Mouse (Mus musculus): ENCODE results near the gene Gm10334. TPM values are rescaled to one million over a fixed set of nuclear protein-coding genes. Genes with fewer than 3 reads are reported as not detected.
"Not testable (repeated sequence)": the region's sequence is repeated elsewhere in the genome, so short reads cannot be mapped to it uniquely, and the experiment has no call there.

Gm10334 gene
- not detected in 2 replicates for polyA plus RNA-seq (2015; fragmentation: Nextera tagmentation; extraction: Ambion mirVana)

DNA sequence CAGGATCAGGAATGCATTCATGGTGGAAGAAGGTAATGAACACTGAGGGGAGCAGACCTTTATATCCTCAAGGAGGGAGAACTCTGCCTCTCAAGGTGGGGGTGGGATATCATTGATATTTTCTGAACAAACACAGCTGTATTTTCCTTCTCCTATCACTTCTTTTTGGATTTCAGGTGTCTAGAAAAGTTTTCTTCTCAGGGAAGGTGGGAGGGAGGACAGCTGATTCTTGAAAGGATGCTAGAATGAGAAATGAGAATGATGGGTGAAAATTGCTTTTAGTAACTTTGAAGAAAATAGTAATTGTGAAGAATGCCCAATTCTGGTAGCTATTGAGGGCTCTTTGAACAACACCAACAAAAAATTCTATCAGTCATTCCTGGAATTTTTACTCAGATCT lies at the start of gene Gm10334:
Gene Gm10334 (minus strand): TSS at position 101 of the 400 bp plus-strand sequence.
- not testable (repeated sequence) for ATAC-seq (replicated peaks; ENCODE audit: insufficient number of reproducible peaks, insufficient read depth, low FRiP score, low read depth); H3K36me3 ChIP-seq; H3K9ac ChIP-seq; H3K27me3 ChIP-seq; H3K4me2 ChIP-seq; H3K4me1 ChIP-seq (replicated peaks); H3K9me3 ChIP-seq (replicated peaks); H3K27ac ChIP-seq; H3K4me3 ChIP-seq

DNA sequence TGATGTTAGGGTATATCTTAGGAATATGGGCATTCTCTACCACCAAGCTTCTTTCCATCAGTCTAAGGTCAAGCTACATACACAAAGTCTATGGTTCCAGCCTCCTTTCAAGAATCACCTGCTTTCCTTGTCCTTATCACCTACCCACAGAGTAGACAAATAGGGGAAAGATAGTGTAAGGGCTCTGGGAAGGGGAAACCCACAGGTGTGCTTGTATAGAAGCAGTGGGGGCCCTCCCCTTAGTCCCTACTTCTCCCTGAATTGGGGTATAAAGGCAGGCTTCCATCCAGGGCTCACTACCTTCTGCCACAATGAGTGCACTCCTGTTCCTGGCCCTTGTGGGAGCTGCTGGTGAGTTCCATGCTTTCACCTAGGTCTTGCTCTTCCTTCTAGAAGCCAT lies 12.7 kb upstream of the Gm10334 start, which contains the start of gene Prss1:
Gene Prss1 (plus strand): TSS at position 301 of the 400 bp plus-strand sequence.
- ATAC-seq (replicated peaks; ENCODE audit: insufficient number of reproducible peaks, insufficient read depth, low FRiP score, low read depth); H3K4me3 ChIP-seq; H3K27me3 ChIP-seq; H3K4me2 ChIP-seq; H3K9ac ChIP-seq; H3K4me1 ChIP-seq (replicated peaks); H3K27ac ChIP-seq; H3K9me3 ChIP-seq (replicated peaks); H3K36me3 ChIP-seq: not testable (repeated sequence)

DNA sequence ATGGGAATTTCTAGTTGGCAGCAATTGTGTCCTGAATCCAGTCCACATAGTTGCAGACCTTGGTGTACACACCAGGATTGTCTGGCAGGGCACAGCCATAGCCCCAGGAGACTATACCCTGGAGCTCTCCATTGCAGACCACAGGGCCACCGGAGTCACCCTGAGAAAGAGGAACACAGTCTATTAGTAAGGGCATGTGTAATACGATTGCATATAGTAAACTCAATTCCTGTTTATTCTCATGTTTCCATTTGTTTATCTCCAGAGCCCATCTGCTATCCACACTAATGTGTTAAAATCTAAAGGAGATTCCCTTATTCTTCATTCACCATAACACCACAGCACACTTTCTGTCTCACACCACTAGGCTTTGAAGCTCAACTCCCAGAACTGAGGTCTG lies 3.7 kb downstream of the Gm10334 start:
- H3K4me3 ChIP-seq; H3K4me2 ChIP-seq; H3K27me3 ChIP-seq; H3K27ac ChIP-seq; H3K9me3 ChIP-seq (replicated peaks); H3K4me1 ChIP-seq (replicated peaks); ATAC-seq (replicated peaks; ENCODE audit: insufficient number of reproducible peaks, insufficient read depth, low FRiP score, low read depth); H3K36me3 ChIP-seq; H3K9ac ChIP-seq: not testable (repeated sequence)
- 55% methylated on average over 2 of the region's 2 CpGs for WGBS

Other genes starting within 250 kb of the Gm10334 start
- not detected in 2 replicates for gene Try4, start 143.9 kb downstream of the Gm10334 start, polyA plus RNA-seq (2015; fragmentation: Nextera tagmentation; extraction: Ambion mirVana)
- not detected in 2 replicates for gene Try5, start 129.3 kb downstream of the Gm10334 start, polyA plus RNA-seq (2015; fragmentation: Nextera tagmentation; extraction: Ambion mirVana)
- 0.34 TPM in 1 of 2 replicates, not detected in the other for gene Try10, start 92.0 kb downstream of the Gm10334 start, polyA plus RNA-seq (2015; fragmentation: Nextera tagmentation; extraction: Ambion mirVana)
- not detected in 2 replicates for gene Prss3, start 68.5 kb downstream of the Gm10334 start, polyA plus RNA-seq (2015; fragmentation: Nextera tagmentation; extraction: Ambion mirVana)
- gene Gm5771, start 53.8 kb downstream of the Gm10334 start, polyA plus RNA-seq (2015; fragmentation: Nextera tagmentation; extraction: Ambion mirVana): not detected in 2 replicates
- gene Prss1, start 12.8 kb upstream of the Gm10334 start, polyA plus RNA-seq (2015; fragmentation: Nextera tagmentation; extraction: Ambion mirVana): not detected in 2 replicates
- not detected in 2 replicates for gene Prss2, start 75.6 kb upstream of the Gm10334 start, polyA plus RNA-seq (2015; fragmentation: Nextera tagmentation; extraction: Ambion mirVana)
- gene Ephb6, start 159.3 kb upstream of the Gm10334 start, polyA plus RNA-seq (2015; fragmentation: Nextera tagmentation; extraction: Ambion mirVana): 5.2 and 8.5 TPM in 2 replicates
- gene Trpv6, start 190.3 kb upstream of the Gm10334 start, polyA plus RNA-seq (2015; fragmentation: Nextera tagmentation; extraction: Ambion mirVana): 0.11 TPM in 1 of 2 replicates, not detected in the other
- not detected in 2 replicates for gene Trpv5, start 234.6 kb upstream of the Gm10334 start, polyA plus RNA-seq (2015; fragmentation: Nextera tagmentation; extraction: Ambion mirVana)
- not detected in 2 replicates for gene Llcfc1, start 238.3 kb upstream of the Gm10334 start, polyA plus RNA-seq (2015; fragmentation: Nextera tagmentation; extraction: Ambion mirVana)